Mouse (Mus musculus) cerebellum, adult 2 months (tissue): ENCODE results near the gene Rpl27. TPM values are rescaled to one million over a fixed set of nuclear protein-coding genes. Genes with fewer than 3 reads are reported as not detected.
"Not testable (repeated sequence)": the region's sequence is repeated elsewhere in the genome, so short reads cannot be mapped to it uniquely, and the experiment has no call there.

Experiments used
- DNase-seq, 2 experiments: peaks; one replicate each; pipeline ENCODE4 v3.0.0; 2021
- H3K27ac ChIP-seq: fragments of 200-500 bp; 2 replicates; pipeline ENCODE4 v1.5.1; 2012; ENCODE audit warnings: low read length, control low read depth, inconsistent platforms; ENCODE audit not compliant: insufficient read depth
- H3K27me3 ChIP-seq: fragments of 200-500 bp; 2 replicates; pipeline ENCODE4 v1.6.1; 2012; ENCODE audit warnings: inconsistent platforms, mild to moderate bottlenecking, low read length, moderate library complexity; ENCODE audit not compliant: control insufficient read depth, insufficient read depth
- H3K4me1 ChIP-seq: fragments of 200-500 bp; 2 replicates; pipeline ENCODE4 v1.6.1; 2011; ENCODE audit warnings: low read length; ENCODE audit not compliant: control insufficient read depth, insufficient read depth
- H3K4me3 ChIP-seq: fragments of 200-500 bp; replicated peaks from 2 replicates; pipeline ENCODE3; 2011; ENCODE audit warnings: mild to moderate bottlenecking, low read depth, low read length, control low read depth; ENCODE audit not compliant: insufficient read depth
- CTCF ChIP-seq: fragments of 200-500 bp; IDR thresholded peaks from 2 replicates; pipeline ENCODE4 v1.5.1; 2011; ENCODE audit warnings: low read depth, mild to moderate bottlenecking, control low read depth, low read length, moderate library complexity, borderline replicate concordance; ENCODE audit not compliant: insufficient read depth
- POLR2A ChIP-seq: fragments of 200-500 bp; IDR thresholded peaks from 2 replicates; pipeline ENCODE4 v1.6.1; 2011; ENCODE audit warnings: low read length, control low read depth, borderline replicate concordance; ENCODE audit not compliant: insufficient read depth
- whole genome bisulfite sequencing: fragments of 180-500 bp; shearing (Covaris S2); methylation state at CpG from one replicate; pipeline ENCODE4 v1.1.7; 2018; 5-methylcytosine and 5-hydroxymethylcytosine counted together
- polyA plus RNA-seq: library from polyadenylated mRNA; depleted of rRNA; stranded (reverse); fragments of >200 nt; gene quantifications from 2 replicates; pipeline ENCODE4 v1.2.3, GENCODE M21; 2012

Rpl27 gene
- polyA plus RNA-seq, 1 experiment = 422 TPM

- H3K4me3 ChIP-seq = no peak overlapping the region
These were observed 5.2 kb upstream of the Rpl27 start for GRCm38 (mm10) chr11:101436916-101437315.

GRCm38 (mm10) chr11:101438006-101438405 is 4.1 kb upstream of the Rpl27 start:
- not testable (repeated sequence) for DNase-seq, H3K4me3 ChIP-seq, H3K27ac ChIP-seq, H3K27me3 ChIP-seq
- WGBS = 46% methylated on average over 3 of the region's 3 CpGs
- H3K4me1 ChIP-seq = peaks cover 10% of the 10 kb centered on the region

More at GRCm38 (mm10) chr11:101436916-101437315, 5.2 kb upstream of the Rpl27 start:
- Histone ChIP-seq H3K27me3 (no peaks in the 10 kb centered on the region), H3K27ac (no peak overlapping the region), H3K4me1 (peaks cover 13% of the 10 kb centered on the region)
- TF ChIP-seq CTCF = no peak
- TF ChIP-seq POLR2A = no peak
- DNase-seq = no peak
- WGBS = 37% methylated on average over 4 of the region's 4 CpGs

- DNase-seq, H3K27me3 ChIP-seq, H3K4me1 ChIP-seq, H3K27ac ChIP-seq: not testable (repeated sequence)
- 35% methylated on average over 15 of the region's 15 CpGs for WGBS
- H3K4me3 ChIP-seq = peak overlapping the region; percentile 18
These were observed 510 bp upstream of the Rpl27 start for GRCm38 (mm10) chr11:101441450-101442126.

- Histone ChIP-seq H3K27ac (no peak overlapping the region), H3K4me1 (no peaks in the 10 kb centered on the region), H3K4me3 (peak overlapping the region; percentile 61), H3K27me3 (no peaks in the 10 kb centered on the region)
- no peak for DNase-seq
- 1% methylated on average over 14 of the region's 14 CpGs for WGBS
- TF ChIP-seq POLR2A (no peak), CTCF (no peak)
These were observed 662 bp downstream of the Rpl27 start for GRCm38 (mm10) chr11:101442760-101443159.

GRCm38 (mm10) chr11:101446319-101446718 is 4.2 kb downstream of the Rpl27 start:
- Histone ChIP-seq H3K4me3 (no peak overlapping the region), H3K27ac (no peak overlapping the region), H3K4me1 (no peaks in the 10 kb centered on the region), H3K27me3 (no peaks in the 10 kb centered on the region)
- DNase-seq = no peak
- no peak for TF ChIP-seq POLR2A
- TF ChIP-seq CTCF = no peak
- WGBS = 76% methylated on average over 1 of the region's 1 CpGs

GRCm38 (mm10) chr11:101446860-101447259 is 4.8 kb downstream of the Rpl27 start:
- not testable (repeated sequence) for DNase-seq, H3K4me1 ChIP-seq, H3K27me3 ChIP-seq, H3K4me3 ChIP-seq, H3K27ac ChIP-seq
- 90% methylated on average over 8 of the region's 8 CpGs for WGBS

- no peak overlapping the region for H3K4me3 ChIP-seq
- WGBS = 84% methylated on average over 5 of the region's 5 CpGs
- no peaks in the 10 kb centered on the region for H3K27me3 ChIP-seq
- H3K27ac ChIP-seq = no peak overlapping the region
- TF ChIP-seq POLR2A = no peak
- no peak for DNase-seq
- H3K4me1 ChIP-seq = no peaks in the 10 kb centered on the region
These were observed 5.7 kb downstream of the Rpl27 start for GRCm38 (mm10) chr11:101447786-101448185.

- Histone ChIP-seq H3K27ac (no peak within 1 kb of the TSS), H3K4me1 (no peaks in the 10 kb centered on the region), H3K27me3 (no peaks in the 10 kb centered on the region), H3K4me3 (no peak within 1 kb of the TSS)
- no peak for TF ChIP-seq CTCF
- no peak for TF ChIP-seq POLR2A
- 31% methylated on average over 10 of the region's 10 CpGs for WGBS
- DNase-seq = no peak
These were observed 6.2 kb downstream of the Rpl27 start, which contains the start of gene Ifi35 for GRCm38 (mm10) chr11:101448274-101448746. Gene Ifi35, plus strand, starts transcription at chr11:101448407.

GRCm38 (mm10) chr11:101448899-101449298 is 6.8 kb downstream of the Rpl27 start:
- H3K4me3 ChIP-seq = no peak overlapping the region
- no peak for DNase-seq
- no peaks in the 10 kb centered on the region for H3K4me1 ChIP-seq
- TF ChIP-seq POLR2A (no peak), CTCF (no peak)
- no peaks in the 10 kb centered on the region for H3K27me3 ChIP-seq
- WGBS = 77% methylated on average over 4 of the region's 4 CpGs
- no peak overlapping the region for H3K27ac ChIP-seq

GRCm38 (mm10) chr11:101449596-101449995 is 7.5 kb downstream of the Rpl27 start:
- not testable (repeated sequence) for H3K4me1 ChIP-seq, DNase-seq, H3K27ac ChIP-seq, H3K4me3 ChIP-seq, H3K27me3 ChIP-seq
- WGBS = 85% methylated on average over 4 of the region's 4 CpGs
